Mouse (Mus musculus): ENCODE data around the gene Bcl3. TPM values are rescaled to one million over a fixed set of nuclear protein-coding genes. Genes with fewer than 3 reads are reported as not detected.
A peak's percentile ranks its signal among the peaks of the same experiment; 100 is the strongest.
"Not testable (repeated sequence)": the region's sequence is repeated elsewhere in the genome, so short reads cannot be mapped to it uniquely, and the experiment has no call there.

The Bcl3 gene
- total and polyA plus RNA-seq, 3 experiments = 0.71 to 6.6 TPM; not detected in 1

DNA sequence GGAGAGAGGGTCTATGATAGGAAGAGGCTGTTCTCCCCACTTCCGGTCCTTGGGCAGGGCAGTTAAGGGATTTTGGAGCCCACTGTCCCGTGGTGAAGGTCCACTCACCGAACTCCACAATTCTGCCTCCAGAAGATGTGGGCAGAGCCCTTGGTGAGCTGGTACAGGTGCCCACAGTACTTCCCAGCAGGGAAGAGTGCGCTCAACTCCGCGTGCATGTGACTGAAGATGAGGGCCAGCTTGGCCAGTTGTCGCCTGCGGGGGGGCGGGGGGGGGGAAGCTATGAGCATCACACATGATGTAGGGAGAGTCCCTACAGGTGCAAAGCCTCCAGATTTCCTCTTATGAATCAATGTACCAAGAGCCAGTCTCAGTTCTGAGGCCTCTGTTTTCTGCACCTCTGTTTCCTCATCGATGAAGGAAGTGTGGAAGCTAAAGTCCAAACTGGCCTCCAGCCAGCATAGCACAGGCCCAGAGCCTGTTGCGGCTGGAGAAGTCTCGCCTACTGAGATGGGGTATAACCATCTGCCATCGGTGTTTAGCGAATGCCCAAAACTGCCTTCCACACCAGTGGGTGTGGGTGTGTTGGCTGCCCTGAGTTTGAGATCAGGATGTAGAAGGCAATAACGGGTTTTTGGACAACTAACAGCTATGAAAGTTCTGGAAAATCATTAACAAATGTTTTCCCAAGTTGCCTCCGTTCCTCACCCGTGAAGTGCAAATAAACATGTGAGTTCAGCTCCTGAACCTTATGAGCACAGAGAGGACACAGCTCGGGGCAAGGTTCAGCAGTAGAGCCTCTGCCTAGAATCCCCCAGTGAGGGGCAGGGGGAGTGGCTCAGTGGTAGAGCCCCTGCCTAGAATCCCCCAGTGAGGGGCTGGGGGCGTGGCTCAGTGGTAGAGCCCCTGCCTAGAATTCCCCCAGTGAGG, 29.6 kb downstream of the Bcl3 start:
- H3K4me3 ChIP-seq (ENCODE audit: low read depth, low read length) = no peak overlapping the region
- H3K4me1 ChIP-seq (ENCODE audit: insufficient read depth, low read depth, low read length) = peaks cover 20% of the 10 kb centered on the region

DNA sequence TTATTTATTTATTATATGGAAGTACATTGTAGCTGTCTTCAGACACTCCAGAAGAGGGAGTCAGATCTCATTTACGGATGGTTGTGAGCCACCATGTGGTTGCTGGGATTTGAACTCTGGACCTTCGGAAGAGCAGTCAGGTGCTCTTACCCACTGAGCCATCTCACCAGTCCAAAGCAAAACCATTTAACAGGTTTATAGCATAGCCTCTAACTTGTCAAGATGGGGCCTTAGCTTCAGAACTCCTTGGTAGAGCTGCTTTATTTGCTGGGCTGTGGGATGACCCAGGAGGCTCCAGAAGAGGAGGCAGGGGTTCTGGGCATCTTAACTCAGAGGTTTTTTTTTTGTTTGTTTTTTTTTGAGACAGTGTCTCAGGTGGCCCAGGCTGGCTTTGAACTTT, 31.1 kb downstream of the Bcl3 start:
- H3K36me3 ChIP-seq (replicated peaks); ATAC-seq (ENCODE audit: extremely low read depth, insufficient number of reproducible peaks, low FRiP score, poor library complexity, severe bottlenecking); H3K4me3 ChIP-seq (ENCODE audit: low read depth, low read length); DNase-seq (ENCODE audit: low spot score); H3K9me3 ChIP-seq (replicated peaks): not testable (repeated sequence)
- Histone ChIP-seq H3K4me1 (ENCODE audit: insufficient read depth, low read depth, low read length) (peaks cover 12% of the 10 kb centered on the region), H3K27me3 (ENCODE audit: insufficient read depth, low read length) (peaks cover 20% of the 10 kb centered on the region)

More for the DNA sequence above, 29.6 kb downstream of the Bcl3 start:
- TF ChIP-seq TAL1 (conservative IDR thresholded peaks at IDR 0.05; ENCODE audit: low read depth, low read length) = no peak
- TF ChIP-seq CTCF (IDR thresholded peaks at IDR 0.05; ENCODE audit: low read depth, low read length) = no peak
- no peak for TF ChIP-seq GATA2 (IDR thresholded peaks at IDR 0.05; ENCODE audit: borderline replicate concordance, low read depth, low read length)
- no peak for TF ChIP-seq GATA1 (IDR thresholded peaks at IDR 0.05; ENCODE audit: borderline replicate concordance, low read length)
- DNase-seq (ENCODE audit: low spot score) = no peak
- H3K36me3 ChIP-seq (replicated peaks) = no peaks in the 10 kb centered on the region
- no peaks in the 10 kb centered on the region for H3K9me3 ChIP-seq (replicated peaks)
- H3K27me3 ChIP-seq (ENCODE audit: insufficient read depth, low read length) = peaks cover 26% of the 10 kb centered on the region
- no peak for ATAC-seq (ENCODE audit: extremely low read depth, insufficient number of reproducible peaks, low FRiP score, poor library complexity, severe bottlenecking)

DNA sequence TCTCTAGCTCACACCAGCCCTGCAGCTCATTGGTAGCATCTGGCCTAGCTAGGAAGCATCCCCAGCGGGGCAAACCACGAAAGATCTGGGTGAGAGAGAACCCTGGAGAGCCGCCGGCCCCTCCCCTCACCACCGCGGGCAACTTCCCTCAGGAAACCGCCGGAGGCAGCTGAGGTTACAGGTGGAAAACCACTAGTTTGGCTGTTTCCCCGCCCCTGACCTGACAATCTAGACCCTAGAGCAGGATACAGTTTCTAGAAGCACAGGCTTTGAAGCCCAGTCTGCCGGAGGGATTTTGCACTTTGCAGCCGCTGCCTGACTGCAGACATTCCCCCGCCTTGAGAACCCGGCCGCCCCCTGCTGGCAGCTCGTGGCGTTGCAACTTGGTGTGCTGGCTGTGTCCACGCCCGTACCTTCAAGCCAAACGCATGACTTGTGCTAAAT, 32.6 kb downstream of the Bcl3 start:
- Histone ChIP-seq H3K4me1 (ENCODE audit: insufficient read depth, low read depth, low read length) (peaks cover 11% of the 10 kb centered on the region), H3K4me3 (ENCODE audit: low read depth, low read length) (peak overlapping the region; percentile 11; the same call in 1 of the 2 replicates), H3K36me3 (replicated peaks) (no peaks in the 10 kb centered on the region), H3K9me3 (replicated peaks) (no peaks in the 10 kb centered on the region), H3K27me3 (ENCODE audit: insufficient read depth, low read length) (peaks cover 15% of the 10 kb centered on the region)
- DNase-seq (ENCODE audit: low spot score) = peak; percentile 42
- TF ChIP-seq CTCF (IDR thresholded peaks at IDR 0.05; ENCODE audit: low read depth, low read length) (peak; percentile 91), GATA1 (IDR thresholded peaks at IDR 0.05; ENCODE audit: borderline replicate concordance, low read length) (no peak), GATA2 (IDR thresholded peaks at IDR 0.05; ENCODE audit: borderline replicate concordance, low read depth, low read length) (no peak), TAL1 (conservative IDR thresholded peaks at IDR 0.05; ENCODE audit: low read depth, low read length) (no peak)
- ATAC-seq (ENCODE audit: extremely low read depth, insufficient number of reproducible peaks, low FRiP score, poor library complexity, severe bottlenecking) = no peak

DNA sequence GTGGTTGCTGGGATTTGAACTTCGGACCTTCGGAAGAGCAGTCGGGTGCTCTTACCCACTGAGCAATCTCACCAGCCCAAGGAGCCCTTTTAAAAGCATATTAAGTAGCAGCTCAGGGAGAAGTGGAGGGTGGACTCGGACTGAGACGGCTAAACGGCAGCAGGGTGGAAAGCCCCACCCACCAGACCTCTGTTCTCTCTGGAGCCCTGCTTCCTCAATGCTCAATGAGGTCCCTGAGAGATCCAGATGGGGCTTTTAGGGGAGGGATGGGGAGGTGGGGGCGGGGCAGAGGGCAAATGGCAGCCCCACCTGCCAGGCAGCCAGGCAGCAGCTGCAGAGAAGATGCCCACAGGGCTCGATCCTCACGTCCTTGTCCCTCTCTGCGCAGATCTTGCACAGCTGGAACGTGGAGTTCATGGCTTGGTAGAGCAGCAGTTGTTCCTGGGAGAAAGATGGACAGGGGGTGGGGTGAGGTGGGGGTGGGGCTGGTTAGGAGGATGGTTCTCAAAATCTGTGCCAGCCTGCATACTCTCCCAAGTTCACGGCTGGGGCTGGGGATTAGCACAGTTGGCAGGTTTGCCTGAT, 36.6 kb downstream of the Bcl3 start:
- Histone ChIP-seq H3K9me3 (replicated peaks) (no peaks in the 10 kb centered on the region), H3K36me3 (replicated peaks) (no peaks in the 10 kb centered on the region), H3K4me3 (ENCODE audit: low read depth, low read length) (no peak overlapping the region), H3K27me3 (ENCODE audit: insufficient read depth, low read length) (peaks cover 10% of the 10 kb centered on the region; the same call in 1 of the 2 replicates), H3K4me1 (ENCODE audit: insufficient read depth, low read depth, low read length) (peaks cover 11% of the 10 kb centered on the region)
- DNase-seq (ENCODE audit: low spot score) = no peak
- ATAC-seq (ENCODE audit: extremely low read depth, insufficient number of reproducible peaks, low FRiP score, poor library complexity, severe bottlenecking) = no peak
- TF ChIP-seq TAL1 (conservative IDR thresholded peaks at IDR 0.05; ENCODE audit: low read depth, low read length) = no peak
- no peak for TF ChIP-seq GATA2 (IDR thresholded peaks at IDR 0.05; ENCODE audit: borderline replicate concordance, low read depth, low read length)
- no peak for TF ChIP-seq CTCF (IDR thresholded peaks at IDR 0.05; ENCODE audit: low read depth, low read length)
- no peak for TF ChIP-seq POLR2AphosphoS5 (IDR thresholded peaks at IDR 0.05; ENCODE audit: insufficient replicate concordance, low read depth, low read length)
- no peak for TF ChIP-seq GATA1 (IDR thresholded peaks at IDR 0.05; ENCODE audit: borderline replicate concordance, low read length)

DNA sequence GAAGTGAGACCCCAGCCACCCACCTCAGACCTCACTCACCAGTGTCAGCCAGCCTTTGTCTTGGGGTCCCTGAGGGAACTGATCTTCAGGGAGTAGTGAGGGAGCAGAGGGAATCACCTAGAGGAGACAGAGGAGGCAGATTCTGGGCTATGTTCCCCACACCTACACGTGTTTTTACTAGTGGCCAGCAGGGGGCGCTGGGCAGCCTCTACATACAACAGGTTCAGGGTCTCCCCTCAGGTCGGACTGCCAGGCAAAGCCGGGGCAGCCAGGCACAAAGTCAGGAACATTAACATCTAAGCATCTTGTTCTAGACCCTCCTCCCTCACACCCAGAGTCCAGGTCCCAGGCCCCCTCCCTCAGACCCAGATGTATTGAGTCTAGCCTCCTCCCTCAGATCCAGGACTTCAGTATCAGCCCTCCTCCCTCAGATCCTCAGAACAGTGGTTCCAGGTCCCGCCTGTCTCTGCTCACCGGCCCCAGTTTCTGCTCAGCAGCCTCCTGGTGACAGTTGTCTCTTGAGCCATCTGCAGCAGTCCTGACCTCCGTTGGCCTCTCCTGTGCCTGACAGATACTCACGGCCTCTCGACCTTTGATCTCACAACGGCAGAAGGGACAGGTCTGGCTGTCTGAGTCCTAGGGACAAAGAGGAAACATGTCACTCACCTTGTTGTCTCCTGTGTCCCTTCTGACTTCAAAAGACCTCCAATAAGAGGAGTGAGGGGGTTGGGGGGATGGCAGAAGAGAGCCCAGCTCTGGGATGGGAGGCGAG, 37.6 kb downstream of the Bcl3 start:
- ATAC-seq (ENCODE audit: extremely low read depth, insufficient number of reproducible peaks, low FRiP score, poor library complexity, severe bottlenecking) = no peak
- H3K9me3 ChIP-seq (replicated peaks) = peaks cover 1% of the 10 kb centered on the region
- H3K36me3 ChIP-seq (replicated peaks) = no peaks in the 10 kb centered on the region
- peaks cover 4% of the 10 kb centered on the region for H3K4me1 ChIP-seq (ENCODE audit: insufficient read depth, low read depth, low read length)
- no peak for DNase-seq (ENCODE audit: low spot score)
- H3K4me3 ChIP-seq (ENCODE audit: low read depth, low read length) = no peak overlapping the region
- peaks cover 7% of the 10 kb centered on the region; the same call in 1 of the 2 replicates for H3K27me3 ChIP-seq (ENCODE audit: insufficient read depth, low read length)
- TF ChIP-seq CTCF (IDR thresholded peaks at IDR 0.05; ENCODE audit: low read depth, low read length) (no peak), TAL1 (conservative IDR thresholded peaks at IDR 0.05; ENCODE audit: low read depth, low read length) (no peak), GATA2 (IDR thresholded peaks at IDR 0.05; ENCODE audit: borderline replicate concordance, low read depth, low read length) (no peak), POLR2AphosphoS5 (IDR thresholded peaks at IDR 0.05; ENCODE audit: insufficient replicate concordance, low read depth, low read length) (no peak), GATA1 (IDR thresholded peaks at IDR 0.05; ENCODE audit: borderline replicate concordance, low read length) (no peak)

DNA sequence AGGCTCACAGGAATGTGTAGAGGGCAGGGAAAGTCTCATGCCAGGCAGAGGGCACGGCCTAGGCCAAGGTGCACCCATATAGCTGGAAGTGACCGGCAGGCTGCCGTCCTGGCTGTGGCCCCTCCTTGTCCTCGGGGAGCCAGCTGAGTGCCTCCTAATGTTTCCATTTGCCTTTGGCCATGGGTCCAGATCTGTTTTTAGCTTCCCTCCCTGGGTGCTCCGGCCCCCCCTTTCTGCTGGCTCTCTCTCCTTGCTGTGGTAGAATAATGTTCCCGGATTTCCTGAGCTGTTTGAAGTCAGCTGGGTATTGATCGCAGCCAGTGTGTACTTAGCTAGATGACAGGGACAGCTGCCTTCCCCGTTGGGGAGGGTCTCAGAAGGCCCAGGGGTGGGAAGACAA, 38.9 kb downstream of the Bcl3 start:
- Histone ChIP-seq H3K9me3 (replicated peaks) (peaks cover 4% of the 10 kb centered on the region), H3K4me1 (ENCODE audit: insufficient read depth, low read depth, low read length) (no peaks in the 10 kb centered on the region), H3K27me3 (ENCODE audit: insufficient read depth, low read length) (peaks cover 3% of the 10 kb centered on the region; the same call in 1 of the 2 replicates), H3K36me3 (replicated peaks) (no peaks in the 10 kb centered on the region), H3K4me3 (ENCODE audit: low read depth, low read length) (no peak overlapping the region)
- DNase-seq (ENCODE audit: low spot score) (no peak), ATAC-seq (ENCODE audit: extremely low read depth, insufficient number of reproducible peaks, low FRiP score, poor library complexity, severe bottlenecking) (no peak)
- no peak for TF ChIP-seq POLR2AphosphoS5 (IDR thresholded peaks at IDR 0.05; ENCODE audit: insufficient replicate concordance, low read depth, low read length)
- no peak for TF ChIP-seq GATA2 (IDR thresholded peaks at IDR 0.05; ENCODE audit: borderline replicate concordance, low read depth, low read length)
- no peak for TF ChIP-seq GATA1 (IDR thresholded peaks at IDR 0.05; ENCODE audit: borderline replicate concordance, low read length)
- no peak for TF ChIP-seq CTCF (IDR thresholded peaks at IDR 0.05; ENCODE audit: low read depth, low read length)
- no peak for TF ChIP-seq TAL1 (conservative IDR thresholded peaks at IDR 0.05; ENCODE audit: low read depth, low read length)
